Mouse (Mus musculus): ENCODE results near the gene Orm1.

GRCm38 (mm10) chr4:63384262-63384661 is 39.9 kb downstream of the Orm1 start:
- TF ChIP-seq EP300 (IDR thresholded peaks at IDR 0.05; ENCODE audit: insufficient read depth, low read depth, low read length), result no peak
- TF ChIP-seq CTCF (IDR thresholded peaks at IDR 0.05), result no peak
